Mouse (Mus musculus) spleen, adult 2 months (tissue): ENCODE measurements around the gene Dus2. TPM values are rescaled to one million over a fixed set of nuclear protein-coding genes. Genes with fewer than 3 reads are reported as not detected.

Source experiments
- DNase-seq, 2 experiments: peaks; one replicate each; pipeline versions ENCODE4 v3.0.0 to v3.0.0-alpha.2; 2012 to 2021; ENCODE audit warnings: low spot score in 2 of 2, low read depth in 1 of 2
- H3K27ac ChIP-seq: fragments of 200-500 bp; 2 replicates; pipeline ENCODE4 v1.5.1; 2012; ENCODE audit warnings: low read length, inconsistent platforms; ENCODE audit not compliant: insufficient read depth
- H3K27me3 ChIP-seq: fragments of 200-500 bp; 2 replicates; pipeline ENCODE4 v1.6.1; 2012; ENCODE audit warnings: mild to moderate bottlenecking, moderate library complexity, low read length, inconsistent platforms; ENCODE audit not compliant: control insufficient read depth, insufficient read depth
- H3K36me3 ChIP-seq: fragments of 200-500 bp; 2 replicates; pipeline ENCODE4 v1.6.1; 2012; ENCODE audit warnings: mild to moderate bottlenecking, low read length, inconsistent platforms; ENCODE audit not compliant: control insufficient read depth, insufficient read depth
- H3K4me1 ChIP-seq: fragments of 200-500 bp; 2 replicates; pipeline ENCODE4 v1.6.1; 2011; ENCODE audit warnings: inconsistent platforms; ENCODE audit not compliant: control insufficient read depth, insufficient read depth, insufficient read length
- H3K4me3 ChIP-seq: fragments of 200-500 bp; 2 replicates; pipeline ENCODE4 v1.5.1; 2011; ENCODE audit warnings: mild to moderate bottlenecking, inconsistent platforms; ENCODE audit not compliant: insufficient read depth, insufficient read length; ENCODE audit errors: extremely low read depth
- CTCF ChIP-seq: fragments of 200-500 bp; IDR thresholded peaks from 2 replicates; pipeline ENCODE4 v1.5.1; 2011; ENCODE audit warnings: mild to moderate bottlenecking, inconsistent platforms; ENCODE audit not compliant: insufficient read depth, insufficient read length, insufficient replicate concordance; ENCODE audit errors: extremely low read depth
- POLR2A ChIP-seq: fragments of 200-500 bp; IDR thresholded peaks from 2 replicates; pipeline ENCODE4 v1.6.1; 2011; ENCODE audit warnings: low read depth, low read length, inconsistent platforms
- WGBS: fragments of 180-500 bp; shearing (Covaris S2); methylation state at CpG from one replicate; pipeline ENCODE4 v1.1.7; 2018; 5-methylcytosine and 5-hydroxymethylcytosine counted together
- polyA plus RNA-seq: library from polyadenylated mRNA; depleted of rRNA; stranded (reverse); fragments of >200 nt; gene quantifications from 2 replicates; pipeline ENCODE4 v1.2.3, GENCODE M21; 2012

Dus2 gene
- polyA plus RNA-seq, 1 experiment: 7.1 TPM

GRCm38 (mm10) chr8:106052510-106053089 lies 61.5 kb downstream of the Dus2 start:
- Histone ChIP-seq H3K4me1 (peaks cover 39% of the 10 kb centered on the region), H3K27ac (peak overlapping the region; percentile 99), H3K36me3 (no peaks in the 10 kb centered on the region), H3K4me3 (peak overlapping the region; percentile 55), H3K27me3 (no peaks in the 10 kb centered on the region)
- 25% methylated on average over 9 of the region's 9 CpGs for WGBS
- TF ChIP-seq POLR2A: peak; percentile 72
- no peak for TF ChIP-seq CTCF
- DNase-seq: peak; percentile 87 to 94

DNA sequence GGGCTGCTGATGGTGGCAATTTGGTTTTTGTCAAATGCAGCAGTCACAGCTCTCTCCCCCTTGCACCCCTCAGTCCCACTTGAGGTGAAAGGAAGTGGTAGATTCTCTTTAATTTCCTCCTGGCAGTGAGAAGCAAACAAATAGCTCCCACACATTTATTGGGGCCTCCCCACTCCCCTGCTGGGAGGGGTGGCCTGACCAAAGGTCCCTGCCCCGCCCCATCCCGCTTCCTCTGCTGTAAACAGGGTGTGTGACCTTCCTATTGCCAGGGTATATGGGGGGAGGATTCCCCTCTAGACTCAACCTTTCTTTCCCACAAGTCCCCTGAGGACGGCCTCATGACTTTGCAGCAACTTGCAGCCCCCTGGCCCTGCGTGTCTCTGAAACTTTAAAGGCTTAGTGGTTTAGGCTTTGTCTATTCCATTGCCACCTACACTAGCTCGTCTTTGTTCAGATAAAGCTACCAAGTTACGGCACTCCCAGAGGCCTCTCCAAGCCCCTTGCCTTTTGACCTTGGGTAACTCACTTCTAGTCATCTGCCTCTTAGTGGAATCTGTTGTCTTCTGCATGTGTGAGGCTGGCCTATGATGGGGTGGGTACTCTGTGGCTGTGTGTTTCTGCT lies 63.2 kb downstream of the Dus2 start:
- no peak for TF ChIP-seq CTCF
- peak; percentile 58; the same call in 1 of the 2 replicates for TF ChIP-seq POLR2A
- peak; percentile 90 to 96 for DNase-seq
- H3K4me3 ChIP-seq: peak overlapping the region; percentile 36; the same call in 1 of the 2 replicates
- peaks cover 39% of the 10 kb centered on the region for H3K4me1 ChIP-seq
- WGBS: 5% methylated on average over 6 of the region's 6 CpGs
- H3K27ac ChIP-seq: peak overlapping the region; percentile 99
- no peaks in the 10 kb centered on the region for H3K36me3 ChIP-seq
- H3K27me3 ChIP-seq: no peaks in the 10 kb centered on the region

DNA sequence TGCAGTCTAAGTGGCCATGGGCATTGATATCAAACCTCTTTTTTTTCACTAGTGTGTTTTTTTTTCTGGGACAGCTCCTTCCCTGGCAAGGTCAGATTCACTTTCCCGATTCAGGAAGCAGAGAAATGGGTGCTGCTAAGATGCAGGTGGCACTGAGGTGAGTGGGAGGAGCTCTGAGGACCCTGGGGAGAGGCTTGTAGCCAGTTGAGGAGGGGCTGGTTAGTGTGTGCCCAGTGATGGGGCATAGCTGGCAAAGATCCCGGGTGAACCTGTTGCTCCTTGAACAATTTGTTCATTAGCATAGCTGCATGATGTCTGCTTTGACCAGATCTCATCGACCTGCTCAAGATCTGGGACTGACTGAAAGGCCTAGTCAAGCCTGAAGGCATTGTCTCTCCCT lies 63.9 kb downstream of the Dus2 start:
- TF ChIP-seq CTCF (no peak), POLR2A (no peak; the same call in 1 of the 2 replicates)
- Histone ChIP-seq H3K27me3 (no peaks in the 10 kb centered on the region), H3K36me3 (no peaks in the 10 kb centered on the region), H3K4me3 (peak overlapping the region; percentile 36), H3K27ac (peak overlapping the region; percentile 99), H3K4me1 (peaks cover 39% of the 10 kb centered on the region)
- peak in 1 of 2 experiments; percentile 56 for DNase-seq
- WGBS: 13% methylated on average over 3 of the region's 3 CpGs

- Histone ChIP-seq H3K27ac (peak overlapping the region; percentile 99), H3K4me1 (peaks cover 39% of the 10 kb centered on the region), H3K36me3 (no peaks in the 10 kb centered on the region), H3K27me3 (no peaks in the 10 kb centered on the region), H3K4me3 (no peak overlapping the region)
- DNase-seq: no peak
- 43% methylated on average over 4 of the region's 4 CpGs for WGBS
- TF ChIP-seq CTCF (no peak), POLR2A (no peak)
Observed at GRCm38 (mm10) chr8:106056455-106056982, 65.4 kb downstream of the Dus2 start.

DNA sequence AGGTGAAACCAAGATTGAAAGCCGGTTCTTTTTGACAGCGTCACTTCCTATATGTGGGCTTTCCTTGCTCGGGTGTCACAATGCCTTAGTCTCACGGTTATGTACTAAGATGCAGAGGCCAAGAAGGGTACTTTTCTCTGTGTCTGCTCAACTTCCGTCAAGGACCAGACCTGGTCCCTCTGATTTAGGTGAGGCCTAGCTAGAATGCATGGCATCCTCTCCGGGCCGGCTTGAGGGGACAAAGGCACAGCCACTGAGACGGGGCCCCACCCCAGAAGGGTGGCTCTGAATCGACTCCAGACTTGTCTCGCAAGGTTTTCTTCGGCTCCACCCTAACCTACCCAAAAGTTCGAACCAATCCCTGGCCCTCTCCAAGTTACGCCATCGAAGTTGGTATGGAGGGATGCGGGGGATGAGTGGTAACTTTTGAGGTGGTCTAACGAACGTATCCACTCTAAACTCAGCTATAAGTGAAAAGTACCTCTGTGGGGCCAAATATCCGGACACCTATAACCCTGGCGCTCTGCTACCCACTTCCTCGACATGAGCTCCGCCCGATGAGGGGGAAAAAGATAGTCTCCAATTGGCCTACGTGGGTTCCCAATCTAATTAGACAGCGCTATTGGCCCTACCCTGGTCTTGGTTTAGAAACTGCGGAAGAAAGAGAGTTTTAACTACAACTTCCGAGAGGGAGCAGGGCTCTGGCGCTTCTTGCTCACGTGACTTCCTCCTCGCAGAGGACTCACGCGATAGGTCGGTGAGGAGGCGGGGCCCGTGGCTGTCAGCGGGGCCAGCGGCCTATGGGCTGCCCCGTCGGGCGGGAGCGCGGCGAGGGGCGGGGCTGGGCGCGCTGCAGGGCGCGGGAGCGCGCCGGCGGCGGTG lies 67.8 kb downstream of the Dus2 start, which contains the start of gene Nfatc3:
Gene Nfatc3 (plus strand): TSS at position 110 of the 882 bp plus-strand sequence.
- peak within 1 kb of the TSS; percentile 99 for H3K27ac ChIP-seq
- WGBS: under 1% methylated on average over 50 of the region's 52 CpGs
- H3K4me3 ChIP-seq: peak within 1 kb of the TSS; percentile 99
- peak; percentile 98 for DNase-seq
- peaks cover 33% of the 10 kb centered on the region; the same call in 1 of the 2 replicates for H3K4me1 ChIP-seq
- no peaks in the 10 kb centered on the region for H3K36me3 ChIP-seq
- TF ChIP-seq CTCF (no peak), POLR2A (peak; percentile 40; the same call in 1 of the 2 replicates)
- H3K27me3 ChIP-seq: no peaks in the 10 kb centered on the region

DNA sequence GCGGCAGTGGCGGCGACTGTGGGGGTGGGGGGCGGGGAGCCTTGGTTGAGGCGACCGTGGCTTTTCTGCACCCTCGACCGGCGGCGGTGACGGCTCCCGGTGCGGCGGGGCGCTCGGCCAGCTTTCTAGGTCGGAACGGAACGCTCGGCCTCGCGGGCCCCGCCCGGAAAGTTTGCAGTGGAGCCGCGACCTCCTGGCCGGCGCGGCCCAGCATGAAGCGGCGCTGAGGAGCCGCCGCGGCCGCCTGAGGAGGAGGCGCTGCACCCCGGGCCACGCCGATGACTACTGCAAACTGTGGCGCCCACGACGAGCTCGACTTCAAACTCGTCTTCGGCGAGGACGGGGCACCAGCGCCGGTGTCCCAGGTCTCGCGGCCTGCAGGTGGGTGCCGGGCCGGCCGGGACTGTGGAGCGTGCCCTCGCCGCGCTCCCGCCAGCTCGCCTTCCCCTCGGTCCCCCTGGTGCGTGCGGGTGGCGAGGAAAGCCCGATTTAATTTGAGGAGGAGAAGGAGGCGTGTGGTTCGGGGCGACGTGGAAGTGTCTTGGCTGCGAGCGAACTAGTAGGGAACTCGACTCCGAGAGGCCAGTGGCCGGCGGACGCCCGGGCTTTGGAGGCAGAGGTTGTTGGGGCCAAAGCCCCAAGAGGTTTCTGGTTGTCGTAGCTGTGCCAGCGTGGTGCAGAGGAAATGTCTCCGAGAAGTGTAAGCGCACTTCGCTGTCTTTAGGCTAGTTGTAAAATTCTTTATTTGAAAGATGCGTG lies 68.7 kb downstream of the Dus2 start:
- WGBS: under 1% methylated on average over 81 of the region's 83 CpGs
- peak; percentile 49 to 57 for DNase-seq
- no peaks in the 10 kb centered on the region for H3K36me3 ChIP-seq
- H3K4me3 ChIP-seq: peak overlapping the region; percentile 99
- no peaks in the 10 kb centered on the region for H3K27me3 ChIP-seq
- peak overlapping the region; percentile 99 for H3K27ac ChIP-seq
- peaks cover 36% of the 10 kb centered on the region; the same call in 1 of the 2 replicates for H3K4me1 ChIP-seq
- TF ChIP-seq CTCF: no peak
- TF ChIP-seq POLR2A: peak; percentile 49
